Mouse (Mus musculus) lung, postnatal 0 days (tissue): ENCODE results near the gene Helz. TPM values are rescaled to one million over a fixed set of nuclear protein-coding genes. Genes with fewer than 3 reads are reported as not detected.
A peak's percentile ranks its signal among the peaks of the same experiment; 100 is the strongest.
"Not testable (repeated sequence)": the region's sequence is repeated elsewhere in the genome, so short reads cannot be mapped to it uniquely, and the experiment has no call there.

Source experiments
- ATAC-seq: fragments of 200-750 bp; cut with Nextera tagmentation; 2 replicates; pipeline ENCODE4 v1.8.0; 2017; ENCODE audit warnings: moderate library complexity
- DNase-seq: peaks from one replicate; pipeline ENCODE4 v3.0.0-alpha.2; 2016; ENCODE audit warnings: low spot score
- H3K27ac ChIP-seq: fragments of 300-500 bp; sonication (generic); 2 replicates; pipeline ENCODE4 v1.5.1; 2014; ENCODE audit warnings: antibody characterized with exemption, mild to moderate bottlenecking, low read length, mixed read lengths
- H3K27me3 ChIP-seq: fragments of 300-500 bp; sonication (generic); replicated peaks from 2 replicates; pipeline ENCODE4 v1.6.1; 2014; ENCODE audit warnings: low read length, mixed read lengths; ENCODE audit not compliant: insufficient read depth
- H3K36me3 ChIP-seq: fragments of 300-500 bp; sonication (generic); 2 replicates; pipeline ENCODE4 v1.6.1; 2014; ENCODE audit warnings: low read length, mixed read lengths; ENCODE audit not compliant: insufficient read depth
- H3K4me1 ChIP-seq: fragments of 300-500 bp; sonication (generic); 2 replicates; pipeline ENCODE4 v1.6.1; 2014; ENCODE audit warnings: antibody characterized with exemption, low read depth, low read length, mixed read lengths; ENCODE audit not compliant: insufficient read depth
- H3K4me2 ChIP-seq: fragments of 300-500 bp; sonication (generic); replicated peaks from 2 replicates; pipeline ENCODE4 v1.6.1; 2014; ENCODE audit warnings: low read depth, mild to moderate bottlenecking, low read length, moderate library complexity, mixed read lengths
- H3K4me3 ChIP-seq: fragments of 300-500 bp; sonication (generic); 2 replicates; pipeline ENCODE4 v1.5.1; 2014; ENCODE audit warnings: low read depth, low read length
- H3K9ac ChIP-seq: fragments of 300-500 bp; sonication (generic); replicated peaks from 2 replicates; pipeline ENCODE4 v1.6.1; 2014; ENCODE audit warnings: low read depth, mild to moderate bottlenecking
- H3K9me3 ChIP-seq: fragments of 300-500 bp; sonication (generic); 2 replicates; pipeline ENCODE4 v1.6.1; 2016; ENCODE audit warnings: low read length, mixed read lengths
- CTCF ChIP-seq: IDR thresholded peaks from 2 replicates; pipeline ENCODE4 v1.5.1; 2016; ENCODE audit warnings: antibody characterized with exemption, mild to moderate bottlenecking
- EP300 ChIP-seq: IDR thresholded peaks from 2 replicates; pipeline ENCODE4 v1.6.1; 2016; ENCODE audit warnings: antibody characterized with exemption, mild to moderate bottlenecking, control low read depth
- WGBS: fragments of 180-500 bp; shearing (Covaris S2); extraction: QIAGEN DNeasy Blood & Tissue Kit; methylation state at CpG from one replicate; pipeline ENCODE4 v1.1.7; 2014; 5-methylcytosine and 5-hydroxymethylcytosine counted together
- polyA plus RNA-seq: library from polyadenylated mRNA; unstranded; fragments of >200 nt; fragmentation: Nextera tagmentation; extraction: Ambion mirVana; gene quantifications from 2 replicates; pipeline ENCODE4 v1.2.1, GENCODE M21; 2015

Helz gene
- polyA plus RNA-seq, 1 experiment from 2014 or later: 8.4 TPM

DNA sequence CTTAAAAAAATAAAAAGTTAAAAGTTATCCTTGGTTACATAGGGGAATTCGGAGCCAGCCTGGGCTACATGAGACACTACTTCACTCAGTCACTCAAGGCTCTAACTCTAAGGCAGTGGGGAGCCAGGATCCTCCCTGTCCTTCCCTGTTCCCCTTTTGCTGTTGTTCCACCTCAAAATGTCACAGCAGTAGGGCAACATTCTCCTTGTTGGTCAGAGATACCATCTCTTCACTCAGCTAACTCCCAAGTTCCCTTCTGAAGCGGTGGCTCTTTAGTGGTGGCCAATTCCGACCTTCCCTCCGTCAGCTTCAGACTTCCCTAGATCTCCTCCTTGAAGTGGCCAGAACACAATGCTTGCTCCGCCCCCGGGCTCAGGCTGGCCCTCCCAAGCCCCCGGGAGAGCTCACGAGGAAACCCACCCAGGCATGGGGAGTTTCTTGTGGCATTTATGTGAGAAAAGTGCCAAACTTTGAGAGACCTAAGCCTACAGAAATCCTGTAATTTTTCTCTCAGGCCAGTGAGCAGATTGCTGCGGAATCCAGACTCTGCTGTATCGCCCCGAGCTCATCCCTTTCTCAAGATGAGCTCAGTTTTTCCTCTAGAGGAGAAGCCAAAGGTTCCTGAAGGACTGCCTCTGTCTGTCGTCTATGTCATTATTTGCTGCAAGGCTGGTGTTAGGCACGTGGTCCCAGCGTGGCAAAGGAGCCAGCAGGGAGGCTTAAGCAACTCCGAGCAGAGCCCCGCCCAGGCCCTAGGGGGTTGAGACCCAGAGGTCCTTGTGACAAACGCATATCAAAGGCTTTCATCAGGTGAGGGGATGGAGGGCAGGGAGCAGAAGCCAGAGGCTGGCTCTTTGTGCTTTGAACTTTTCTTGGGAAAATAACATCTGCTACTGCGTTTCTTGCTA lies 37.1 kb upstream of the Helz start:
- WGBS: 4% methylated on average over 18 of the region's 18 CpGs
- no peak overlapping the region for H3K4me3 ChIP-seq
- no peaks in the 10 kb centered on the region for H3K36me3 ChIP-seq
- no peak for TF ChIP-seq CTCF
- no peak for TF ChIP-seq EP300
- H3K27ac ChIP-seq: no peak overlapping the region
- DNase-seq (peak; percentile 70), ATAC-seq (peak; percentile 80)
- H3K9me3 ChIP-seq: no peaks in the 10 kb centered on the region
- H3K4me1 ChIP-seq: no peaks in the 10 kb centered on the region; the same call in 1 of the 2 replicates
- no peaks in the 10 kb centered on the region for H3K27me3 ChIP-seq
- H3K9ac ChIP-seq: no peak overlapping the region
- peak overlapping the region; percentile 35 for H3K4me2 ChIP-seq

DNA sequence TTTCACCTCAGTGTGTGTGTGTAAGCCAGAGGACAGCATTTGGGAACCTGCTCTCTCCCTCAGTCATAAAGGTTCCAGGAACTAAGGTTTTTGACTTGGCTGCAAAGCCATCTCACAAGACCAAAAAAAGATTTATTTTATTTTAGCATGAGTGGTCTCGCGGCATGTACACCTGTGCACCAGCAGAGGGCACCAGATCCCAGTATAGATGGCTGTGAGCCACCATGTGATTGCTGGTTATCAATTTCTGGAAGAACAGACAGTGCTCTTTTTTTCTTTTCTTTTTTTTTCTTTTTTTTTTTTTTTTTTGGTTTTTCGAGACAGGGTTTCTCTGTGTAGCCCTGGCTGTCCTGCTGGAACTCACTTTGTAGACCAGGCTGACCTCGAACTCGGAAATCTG lies 35.8 kb upstream of the Helz start:
- H3K27ac ChIP-seq, H3K27me3 ChIP-seq, H3K4me1 ChIP-seq, H3K4me2 ChIP-seq, H3K9me3 ChIP-seq, H3K36me3 ChIP-seq, ATAC-seq, H3K4me3 ChIP-seq, H3K9ac ChIP-seq: not testable (repeated sequence)
- TF ChIP-seq CTCF: peak; percentile 86
- peak; percentile 73 for DNase-seq
- 48% methylated on average over 5 of the region's 5 CpGs for WGBS

DNA sequence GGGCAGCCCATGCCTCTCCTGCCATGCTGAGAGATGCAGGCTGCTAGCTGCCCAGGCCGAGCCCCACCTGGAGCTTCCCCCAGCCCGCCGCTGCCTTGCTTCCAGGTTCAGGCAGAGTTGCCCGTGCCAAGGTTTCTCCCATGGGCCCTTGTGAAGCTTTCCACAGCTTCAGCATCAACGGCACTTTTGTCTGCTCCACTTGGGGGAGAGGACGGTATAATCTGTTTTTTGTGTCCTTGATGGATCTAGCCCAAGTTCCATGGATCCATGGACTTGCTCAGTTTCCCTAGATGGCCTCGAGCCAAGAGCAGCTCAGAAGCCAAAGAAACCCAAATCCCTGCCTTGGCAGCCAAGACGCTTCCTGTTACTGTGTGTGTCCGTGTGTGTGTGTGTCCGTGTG lies 34.7 kb upstream of the Helz start:
- TF ChIP-seq EP300: no peak
- TF ChIP-seq CTCF: no peak
- H3K27me3 ChIP-seq: no peaks in the 10 kb centered on the region

DNA sequence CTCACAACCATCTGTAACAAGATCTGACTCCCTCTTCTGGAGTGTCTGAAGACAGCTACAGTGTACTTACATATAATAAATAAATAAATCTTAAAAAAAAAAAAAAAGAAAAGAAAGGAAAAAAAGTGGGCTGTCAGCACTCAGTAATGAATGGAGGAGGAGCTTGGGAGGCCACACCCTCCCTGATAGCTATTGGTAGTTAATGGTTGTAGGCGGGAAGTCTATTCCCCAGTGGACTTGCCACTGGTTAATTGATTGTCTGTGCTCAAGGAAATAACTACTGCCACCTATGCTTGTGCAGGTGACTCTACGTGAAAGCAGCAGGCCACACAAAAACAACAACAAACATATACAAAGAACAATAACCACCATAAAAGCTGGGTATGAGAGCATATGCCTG lies 31.3 kb upstream of the Helz start:
- Histone ChIP-seq H3K36me3 (no peaks in the 10 kb centered on the region), H3K27me3 (no peaks in the 10 kb centered on the region), H3K9me3 (no peaks in the 10 kb centered on the region), H3K9ac (no peak overlapping the region), H3K4me1 (no peaks in the 10 kb centered on the region), H3K4me2 (no peak overlapping the region), H3K4me3 (no peak overlapping the region), H3K27ac (no peak overlapping the region)
- ATAC-seq (no peak), DNase-seq (no peak)
- no peak for TF ChIP-seq CTCF
- no peak for TF ChIP-seq EP300
- 93% methylated on average over 2 of the region's 2 CpGs for WGBS

More for the DNA sequence above, 34.7 kb upstream of the Helz start:
- no peak for DNase-seq
- H3K4me2 ChIP-seq: no peak overlapping the region
- H3K36me3 ChIP-seq: no peaks in the 10 kb centered on the region
- no peak overlapping the region for H3K27ac ChIP-seq
- H3K4me3 ChIP-seq: no peak overlapping the region
- no peaks in the 10 kb centered on the region; the same call in 1 of the 2 replicates for H3K4me1 ChIP-seq
- WGBS: 54% methylated on average over 10 of the region's 10 CpGs
- ATAC-seq: no peak
- H3K9me3 ChIP-seq: no peaks in the 10 kb centered on the region
- no peak overlapping the region for H3K9ac ChIP-seq

DNA sequence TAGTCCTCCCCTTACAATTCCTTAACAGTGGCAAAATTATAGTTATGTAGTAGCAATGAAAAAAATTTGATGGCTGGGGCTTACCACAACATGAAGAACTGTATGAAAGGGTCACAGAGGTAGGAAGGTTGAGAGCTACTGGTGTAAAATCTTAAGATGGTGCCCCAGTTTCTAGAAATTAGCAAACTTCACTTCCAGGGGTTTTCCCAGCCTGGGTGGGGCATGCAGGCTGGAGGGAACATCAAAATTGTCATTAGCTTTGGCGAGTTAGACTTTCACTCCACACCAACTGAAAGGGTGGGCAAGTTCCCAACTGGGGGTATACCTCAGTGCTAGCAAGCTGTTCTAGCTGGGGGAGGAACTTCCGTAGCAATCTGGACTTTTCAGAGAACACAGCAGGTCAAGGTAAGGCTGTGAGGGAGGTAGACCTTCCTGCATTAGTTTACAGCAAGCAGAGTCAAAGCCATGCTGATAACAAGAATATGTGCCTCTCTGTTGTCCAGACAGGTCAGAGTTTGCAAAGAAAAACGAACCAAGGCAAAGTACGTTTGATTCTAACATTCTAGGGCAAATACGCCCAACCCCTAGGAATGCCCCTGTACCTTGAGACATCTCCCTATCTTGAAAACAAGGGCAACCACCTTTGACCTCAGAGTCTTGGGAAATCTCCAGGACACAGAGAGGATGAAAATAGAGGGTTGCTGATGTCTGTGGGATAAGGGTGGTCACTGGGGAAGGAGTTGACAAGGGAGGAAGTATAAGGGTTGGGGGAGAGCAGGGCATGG lies 28.9 kb upstream of the Helz start:
- 53% methylated on average over 5 of the region's 5 CpGs for WGBS
- Histone ChIP-seq H3K4me1 (no peaks in the 10 kb centered on the region), H3K27ac (no peak overlapping the region), H3K4me2 (no peak overlapping the region), H3K9me3 (no peaks in the 10 kb centered on the region), H3K4me3 (no peak overlapping the region), H3K27me3 (no peaks in the 10 kb centered on the region), H3K36me3 (no peaks in the 10 kb centered on the region), H3K9ac (no peak overlapping the region)
- TF ChIP-seq EP300 (no peak), CTCF (no peak)
- DNase-seq: no peak
- ATAC-seq: no peak

DNA sequence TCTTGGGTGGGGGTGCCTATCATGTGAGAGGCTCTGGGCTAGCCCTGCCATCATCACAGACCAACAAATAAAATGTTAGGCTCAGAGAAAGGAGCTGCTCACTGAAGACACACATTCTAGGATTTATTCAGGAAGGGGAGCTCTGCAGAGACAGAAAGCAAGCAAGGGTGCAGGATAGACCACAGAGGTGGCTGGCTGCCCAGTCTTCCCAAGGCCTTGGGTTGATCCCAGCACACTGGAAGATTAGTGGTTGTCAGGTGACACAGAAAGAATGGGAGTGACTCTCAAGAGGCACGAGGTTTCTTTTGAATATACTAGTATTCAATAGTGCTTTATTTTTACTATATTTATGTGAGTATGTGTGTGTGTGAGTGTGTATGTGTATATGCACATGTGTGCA lies 26.6 kb upstream of the Helz start:
- H3K9me3 ChIP-seq: no peaks in the 10 kb centered on the region
- H3K27ac ChIP-seq: no peak overlapping the region
- no peaks in the 10 kb centered on the region for H3K36me3 ChIP-seq
- H3K9ac ChIP-seq: no peak overlapping the region
- TF ChIP-seq CTCF: no peak
- TF ChIP-seq EP300: no peak
- WGBS: 32% methylated on average over 1 of the region's 1 CpGs
- H3K4me2 ChIP-seq: no peak overlapping the region
- DNase-seq: no peak
- H3K4me1 ChIP-seq: no peaks in the 10 kb centered on the region
- H3K27me3 ChIP-seq: no peaks in the 10 kb centered on the region
- no peak for ATAC-seq
- no peak overlapping the region for H3K4me3 ChIP-seq
